Mouse (Mus musculus) midbrain, postnatal 0 days (tissue): Measurements from ENCODE around the gene Itga2. TPM values are rescaled to one million over a fixed set of nuclear protein-coding genes. Genes with fewer than 3 reads are reported as not detected.

Experiments
- ATAC-seq: fragments of 200-750 bp; cut with Nextera tagmentation; 2 replicates; pipeline ENCODE4 v1.8.0; 2017; ENCODE audit warnings: moderate number of reproducible peaks, mild to moderate bottlenecking, moderate TSS enrichment, moderate library complexity; ENCODE audit not compliant: low FRiP score
- DNase-seq: peaks from one replicate; pipeline ENCODE4 v3.0.0-alpha.2; 2015; ENCODE audit warnings: low spot score
- H3K27ac ChIP-seq: fragments of 300-500 bp; sonication (generic); 2 replicates; pipeline ENCODE4 v1.5.1; 2014; ENCODE audit warnings: low read depth, mild to moderate bottlenecking, low read length, mixed read lengths
- H3K27me3 ChIP-seq: fragments of 300-500 bp; sonication (generic); 2 replicates; pipeline ENCODE4 v1.6.1; 2014; ENCODE audit warnings: low read length, control low read depth, mixed read lengths; ENCODE audit not compliant: insufficient read depth
- H3K36me3 ChIP-seq: fragments of 300-500 bp; sonication (generic); 2 replicates; pipeline ENCODE4 v1.6.1; 2014; ENCODE audit warnings: low read length, control low read depth, mixed read lengths; ENCODE audit not compliant: insufficient read depth
- H3K4me1 ChIP-seq: fragments of 300-500 bp; sonication (generic); 2 replicates; pipeline ENCODE4 v1.6.1; 2014; ENCODE audit warnings: mild to moderate bottlenecking, control low read depth, antibody characterized with exemption, low read length, mixed read lengths; ENCODE audit not compliant: insufficient read depth
- H3K4me2 ChIP-seq: fragments of 300-500 bp; sonication (generic); 2 replicates; pipeline ENCODE4 v1.6.1; 2014; ENCODE audit warnings: low read depth, mild to moderate bottlenecking, low read length, mixed read lengths; ENCODE audit not compliant: poor library complexity, severe bottlenecking
- H3K4me3 ChIP-seq: fragments of 300-500 bp; sonication (generic); 2 replicates; pipeline ENCODE4 v1.5.1; 2014; ENCODE audit warnings: low read depth, mild to moderate bottlenecking, low read length, moderate library complexity
- H3K9ac ChIP-seq: fragments of 300-500 bp; sonication (generic); replicated peaks from 2 replicates; pipeline ENCODE4 v1.6.1; 2014; ENCODE audit warnings: mild to moderate bottlenecking, low read length, moderate library complexity, mixed read lengths; ENCODE audit not compliant: poor library complexity, severe bottlenecking
- H3K9me3 ChIP-seq: fragments of 300-500 bp; sonication (generic); 2 replicates; pipeline ENCODE4 v1.6.1; 2016; ENCODE audit warnings: low read length, control low read depth
- CTCF ChIP-seq: IDR thresholded peaks from 2 replicates; pipeline ENCODE4 v1.5.1; 2016; ENCODE audit warnings: antibody characterized with exemption, mild to moderate bottlenecking
- WGBS: fragments of 180-500 bp; shearing (Covaris S2); extraction: QIAGEN DNeasy Blood & Tissue Kit; methylation state at CpG from one replicate; pipeline ENCODE4 v1.1.7; 2014; 5-methylcytosine and 5-hydroxymethylcytosine counted together
- polyA plus RNA-seq: library from polyadenylated mRNA; unstranded; fragments of >200 nt; fragmentation: Nextera tagmentation; extraction: Ambion mirVana; gene quantifications from 2 replicates; pipeline ENCODE4 v1.2.1, GENCODE M21; 2015
- total RNA-seq: library from RNA; depleted of rRNA; stranded (reverse); fragments of >200 nt; gene quantifications from 2 replicates; pipeline ENCODE4 v1.2.3, GENCODE M21; 2014

Itga2 gene
- total and polyA plus RNA-seq, 2 experiments from 2014 or later = 0.31 to 1.1 TPM

DNA sequence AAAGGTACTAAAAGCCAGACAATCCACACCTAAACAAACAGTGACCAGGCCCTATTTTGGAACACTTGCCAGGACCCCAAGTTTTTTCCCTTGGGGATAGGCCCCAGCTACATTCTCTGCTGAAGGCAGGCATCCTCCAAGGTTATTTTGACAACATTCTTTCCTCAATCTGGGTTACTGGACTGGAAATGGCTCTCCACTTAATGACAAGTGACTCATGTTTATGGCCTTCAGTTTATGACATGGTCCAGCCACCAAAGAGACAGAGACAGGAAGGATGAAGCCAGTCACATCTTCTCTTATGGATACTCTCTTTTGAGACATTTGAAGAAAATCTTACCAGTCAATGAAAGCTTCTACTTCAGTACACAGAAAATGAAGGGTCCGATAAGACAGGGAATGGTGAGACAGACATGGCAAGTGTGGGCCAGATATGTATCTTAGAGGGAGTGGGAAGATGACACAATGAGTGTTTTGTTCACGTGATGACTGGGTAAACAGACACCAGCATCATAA, 55.8 kb downstream of the Itga2 start:
- H3K27me3 ChIP-seq = no peaks in the 10 kb centered on the region
- no peaks in the 10 kb centered on the region for H3K9me3 ChIP-seq
- 92% methylated on average over 2 of the region's 2 CpGs for WGBS
- H3K36me3 ChIP-seq = no peaks in the 10 kb centered on the region
- H3K4me3 ChIP-seq = no peak overlapping the region
- no peak for ATAC-seq
- no peaks in the 10 kb centered on the region for H3K4me1 ChIP-seq
- DNase-seq = no peak
- no peak overlapping the region for H3K4me2 ChIP-seq
- TF ChIP-seq CTCF = no peak
- H3K9ac ChIP-seq = no peak overlapping the region
- no peak overlapping the region for H3K27ac ChIP-seq

- Histone ChIP-seq H3K36me3 (no peaks in the 10 kb centered on the region), H3K27ac (no peak overlapping the region), H3K4me3 (no peak overlapping the region), H3K9me3 (no peaks in the 10 kb centered on the region), H3K4me2 (no peak overlapping the region), H3K27me3 (no peaks in the 10 kb centered on the region), H3K9ac (no peak overlapping the region), H3K4me1 (no peaks in the 10 kb centered on the region)
- no peak for DNase-seq
- TF ChIP-seq CTCF = no peak
- 93% methylated on average over 6 of the region's 6 CpGs for WGBS
- no peak for ATAC-seq
These were observed 57.2 kb downstream of the Itga2 start for GRCm38 (mm10) chr13:114874738-114875137.

DNA sequence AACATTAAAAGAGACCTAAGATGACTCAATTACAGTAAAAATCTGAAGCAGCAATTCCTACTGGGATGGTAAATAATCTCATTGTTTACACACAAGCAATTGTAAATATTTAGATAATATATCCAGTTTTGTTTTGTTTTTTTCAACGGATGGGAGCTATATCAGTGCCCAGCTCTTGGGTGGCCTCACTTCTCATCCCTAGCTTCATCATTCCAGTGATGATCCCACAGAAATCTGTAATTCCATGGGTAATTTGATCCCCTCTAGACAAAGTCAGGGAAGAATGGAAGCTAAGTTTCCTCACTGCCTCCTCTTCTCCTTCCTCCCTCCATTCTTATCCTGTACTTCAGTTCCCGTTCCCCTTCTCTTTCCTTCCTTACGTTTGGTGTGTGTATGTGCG, 74.4 kb downstream of the Itga2 start:
- no peak overlapping the region for H3K4me3 ChIP-seq
- ATAC-seq (no peak), DNase-seq (no peak)
- no peak overlapping the region for H3K27ac ChIP-seq
- H3K27me3 ChIP-seq = no peaks in the 10 kb centered on the region
- no peaks in the 10 kb centered on the region for H3K36me3 ChIP-seq
- no peak overlapping the region for H3K4me2 ChIP-seq
- 92% methylated on average over 4 of the region's 4 CpGs for WGBS
- no peak overlapping the region for H3K9ac ChIP-seq
- no peaks in the 10 kb centered on the region for H3K9me3 ChIP-seq
- no peaks in the 10 kb centered on the region for H3K4me1 ChIP-seq
- no peak for TF ChIP-seq CTCF

- H3K36me3 ChIP-seq = no peaks in the 10 kb centered on the region
- H3K4me3 ChIP-seq = no peak overlapping the region
- H3K27me3 ChIP-seq = no peaks in the 10 kb centered on the region
- H3K4me2 ChIP-seq = 0 out of 2 replicates have a peak overlapping the region, but pooled peaks have one; percentile 21
- no peak overlapping the region for H3K9ac ChIP-seq
- no peaks in the 10 kb centered on the region for H3K9me3 ChIP-seq
- no peak for TF ChIP-seq CTCF
- no peak overlapping the region for H3K27ac ChIP-seq
- H3K4me1 ChIP-seq = no peaks in the 10 kb centered on the region
- 34% methylated on average over 7 of the region's 7 CpGs for WGBS
- ATAC-seq = no peak
- no peak for DNase-seq
These were observed 75.7 kb downstream of the Itga2 start for GRCm38 (mm10) chr13:114856269-114856627.

GRCm38 (mm10) chr13:114855573-114856268, 76.2 kb downstream of the Itga2 start:
- H3K4me3 ChIP-seq = no peak overlapping the region
- H3K27ac ChIP-seq = no peak overlapping the region
- H3K4me1 ChIP-seq = no peaks in the 10 kb centered on the region
- no peak for TF ChIP-seq CTCF
- H3K27me3 ChIP-seq = no peaks in the 10 kb centered on the region
- WGBS = 20% methylated on average over 15 of the region's 15 CpGs
- no peaks in the 10 kb centered on the region for H3K9me3 ChIP-seq
- peak overlapping the region; percentile 21 for H3K4me2 ChIP-seq
- DNase-seq = no peak
- H3K36me3 ChIP-seq = no peaks in the 10 kb centered on the region
- ATAC-seq = no peak
- H3K9ac ChIP-seq = no peak overlapping the region

GRCm38 (mm10) chr13:114854428-114854827, 77.5 kb downstream of the Itga2 start:
- Histone ChIP-seq H3K4me1 (no peaks in the 10 kb centered on the region), H3K9me3 (no peaks in the 10 kb centered on the region), H3K27me3 (no peaks in the 10 kb centered on the region), H3K9ac (no peak overlapping the region), H3K4me2 (no peak overlapping the region), H3K27ac (no peak overlapping the region), H3K36me3 (no peaks in the 10 kb centered on the region), H3K4me3 (no peak overlapping the region)
- ATAC-seq (no peak), DNase-seq (no peak)
- WGBS = 93% methylated on average over 3 of the region's 3 CpGs
- TF ChIP-seq CTCF = no peak
